ENCODE assay signal across 20 mouse cellular contexts in the genomic region with DNA sequence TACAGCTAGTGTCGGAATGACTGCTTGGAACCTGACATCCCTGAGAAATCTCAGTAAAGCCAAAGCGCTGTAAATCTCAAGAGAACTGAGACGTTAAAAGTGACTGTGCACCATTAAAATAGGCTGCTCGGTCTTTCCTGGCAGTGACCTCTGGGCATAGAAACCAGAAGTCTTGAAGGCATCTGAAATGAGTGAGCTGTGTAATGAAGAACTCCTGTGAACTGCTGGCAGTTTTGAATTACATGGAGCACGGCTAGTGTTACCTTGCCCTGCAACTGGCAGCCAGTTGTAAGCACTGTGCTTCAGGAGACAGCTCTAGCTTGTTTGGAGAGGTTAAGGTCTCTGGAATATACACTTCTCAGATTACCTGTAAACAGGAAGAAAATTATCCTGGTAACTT.
DNase-seq lines count a peak whose midpoint lies in the region; ATAC-seq lines count a peak whose summit lies in the region.
"Had no signal": no experiment of that assay in that cellular context is flagged by ENCODE, and none has a peak within 500 bp of the region (broad histone marks: within the 10 kb centered on the region; RNA-seq: fewer than 3 reads in every experiment).

No protein-coding gene starts in this region.

- no peak overlapping the region for H3K27ac ChIP-seq in kidney, embryonic 16.5 days (ENCODE audit: low read length)
- H3K27ac ChIP-seq: embryonic facial prominence, embryonic 15.5 days; hindbrain, embryonic 10.5 days; layer of hippocampus, adult 2 months; liver, embryonic 12.5 days; midbrain, embryonic 10.5 days; stomach, embryonic 15.5 days had no signal

- DNase-seq in kidney, adult 18-20 months = no peak
- DNase-seq in embryo, embryonic 9.5 days (ENCODE audit: extremely low spot score) = peak; percentile 28
- DNase-seq in gastrocnemius, postnatal 25 days = peak; percentile 20
- peak; percentile 51 for DNase-seq in skeletal muscle tissue, adult 2 months (ENCODE audit: low read depth, low spot score)
- DNase-seq in lung, postnatal 4 days = no peak
- DNase-seq in right cerebral cortex, adult 18-20 months = no peak
- no peak for DNase-seq in left cerebral cortex, adult 8-10 months (ENCODE audit: low spot score in 2 of 2)
- DNase-seq: adrenal gland, postnatal 14 days; cerebellum, adult 9-10 months; kidney, adult 11 months; retina, postnatal 1 day had no signal

- no peaks in the 10 kb centered on the region for H3K27me3 ChIP-seq in kidney, embryonic 16.5 days (ENCODE audit: insufficient read depth, low read length)
- H3K27me3 ChIP-seq: embryonic facial prominence, embryonic 15.5 days; liver, embryonic 12.5 days; stomach, embryonic 15.5 days had no signal

- WGBS in kidney, embryonic 16.5 days = 15% methylated on average over 5 of the region's 5 CpGs

- no peak overlapping the region for H3K9ac ChIP-seq in kidney, embryonic 16.5 days (replicated peaks; ENCODE audit: low read length)
- H3K9ac ChIP-seq: embryonic facial prominence, embryonic 15.5 days; liver, embryonic 12.5 days; stomach, embryonic 15.5 days had no signal

- ATAC-seq in kidney, embryonic 16.5 days (ENCODE audit: low FRiP score, low TSS enrichment) = peak; percentile 93
- ATAC-seq: forebrain, embryonic 16.5 days; liver, embryonic 12.5 days had no signal

- no peak overlapping the region for H3K4me2 ChIP-seq in kidney, embryonic 16.5 days (replicated peaks; ENCODE audit: low read depth, low read length)
- H3K4me2 ChIP-seq: embryonic facial prominence, embryonic 15.5 days; liver, embryonic 12.5 days; stomach, embryonic 15.5 days had no signal

- H3K4me1 ChIP-seq in kidney, embryonic 16.5 days (ENCODE audit: insufficient read depth, low read length) = no peaks in the 10 kb centered on the region
- H3K4me1 ChIP-seq: embryonic facial prominence, embryonic 15.5 days; liver, embryonic 12.5 days; midbrain, embryonic 10.5 days; stomach, embryonic 15.5 days had no signal

- no peaks in the 10 kb centered on the region for H3K36me3 ChIP-seq in kidney, embryonic 16.5 days (ENCODE audit: insufficient read depth, low read length)
- H3K36me3 ChIP-seq: embryonic facial prominence, embryonic 15.5 days; G1E; hindbrain, embryonic 10.5 days; liver, embryonic 12.5 days; midbrain, embryonic 10.5 days; stomach, embryonic 15.5 days had no signal

- H3K9me3 ChIP-seq in kidney, embryonic 16.5 days (ENCODE audit: low read length) = no peaks in the 10 kb centered on the region
- H3K9me3 ChIP-seq: embryonic facial prominence, embryonic 15.5 days; G1E; hindbrain, embryonic 10.5 days; liver, embryonic 12.5 days; midbrain, embryonic 10.5 days; stomach, embryonic 15.5 days had no signal

- H3K4me3 ChIP-seq in kidney, embryonic 16.5 days (ENCODE audit: low read length) = no peak overlapping the region
- H3K4me3 ChIP-seq: embryonic facial prominence, embryonic 15.5 days; hindbrain, embryonic 10.5 days; layer of hippocampus, adult 2 months; liver, embryonic 12.5 days; midbrain, embryonic 10.5 days; stomach, embryonic 15.5 days had no signal

Comparison
In these comparisons a context has a peak if more than half of its experiments do, and no peak if none do; other contexts are left out.
1. DNase-seq: peak in embryo, embryonic 9.5 days (single experiment), gastrocnemius, postnatal 25 days (single experiment) and skeletal muscle tissue, adult 2 months (single experiment); none in kidney, adult 18-20 months (single experiment), lung, postnatal 4 days (0 of 2), right cerebral cortex, adult 18-20 months (single experiment) and left cerebral cortex, adult 8-10 months (0 of 2).